Mouse (Mus musculus): ENCODE data around the gene Timp3.
A peak's percentile ranks its signal among the peaks of the same experiment; 100 is the strongest.

Timp3 gene

GRCm38 (mm10) chr10:86328691-86329090 is 28.5 kb downstream of the Timp3 start:
- no peak for DNase-seq (ENCODE audit: low spot score in 2 of 2)

GRCm38 (mm10) chr10:86329241-86329882 is 29.2 kb downstream of the Timp3 start:
- DNase-seq (ENCODE audit: low spot score in 2 of 2) = no peak

GRCm38 (mm10) chr10:86330993-86331680 is 31.0 kb downstream of the Timp3 start:
- DNase-seq (ENCODE audit: low spot score in 2 of 2) = no peak

- no peak for DNase-seq (ENCODE audit: low spot score in 2 of 2)
These were observed 31.6 kb downstream of the Timp3 start for GRCm38 (mm10) chr10:86331681-86332281.

- DNase-seq (ENCODE audit: low spot score in 2 of 2) = no peak
These were observed 32.8 kb downstream of the Timp3 start for GRCm38 (mm10) chr10:86332942-86333341.

- DNase-seq (ENCODE audit: low spot score in 2 of 2) = no peak
These were observed 34.4 kb downstream of the Timp3 start for GRCm38 (mm10) chr10:86334581-86334980.

- DNase-seq (ENCODE audit: low spot score in 2 of 2) = no peak
These were observed 36.3 kb downstream of the Timp3 start for GRCm38 (mm10) chr10:86336506-86336905.

GRCm38 (mm10) chr10:86337239-86337638 is 37.1 kb downstream of the Timp3 start:
- DNase-seq (ENCODE audit: low spot score in 2 of 2) = no peak

- DNase-seq (ENCODE audit: low spot score in 2 of 2) = no peak
These were observed 38.0 kb downstream of the Timp3 start for GRCm38 (mm10) chr10:86338121-86338715.

GRCm38 (mm10) chr10:86339121-86339520 is 38.9 kb downstream of the Timp3 start:
- no peak for DNase-seq (ENCODE audit: low spot score in 2 of 2)

GRCm38 (mm10) chr10:86339649-86340379 is 39.6 kb downstream of the Timp3 start:
- DNase-seq (ENCODE audit: low spot score in 2 of 2) = peak; percentile 38 to 39

- DNase-seq (ENCODE audit: low spot score in 2 of 2) = no peak
These were observed 40.2 kb downstream of the Timp3 start for GRCm38 (mm10) chr10:86340421-86340820.

GRCm38 (mm10) chr10:86340991-86341527 is 40.9 kb downstream of the Timp3 start:
- no peak for DNase-seq (ENCODE audit: low spot score in 2 of 2)

- no peak for DNase-seq (ENCODE audit: low spot score in 2 of 2)
These were observed 41.4 kb downstream of the Timp3 start for GRCm38 (mm10) chr10:86341589-86341988.

- no peak for DNase-seq (ENCODE audit: low spot score in 2 of 2)
These were observed 42.0 kb downstream of the Timp3 start for GRCm38 (mm10) chr10:86342151-86342550.

GRCm38 (mm10) chr10:86342713-86343112 is 42.5 kb downstream of the Timp3 start:
- no peak for DNase-seq (ENCODE audit: low spot score in 2 of 2)

GRCm38 (mm10) chr10:86343362-86343761 is 43.2 kb downstream of the Timp3 start:
- DNase-seq (ENCODE audit: low spot score in 2 of 2) = no peak

GRCm38 (mm10) chr10:86343931-86344330 is 43.8 kb downstream of the Timp3 start:
- no peak for DNase-seq (ENCODE audit: low spot score in 2 of 2)

GRCm38 (mm10) chr10:86344654-86345053 is 44.5 kb downstream of the Timp3 start:
- no peak for DNase-seq (ENCODE audit: low spot score in 2 of 2)

- no peak for DNase-seq (ENCODE audit: low spot score in 2 of 2)
These were observed 45.5 kb downstream of the Timp3 start for GRCm38 (mm10) chr10:86345645-86346044.

- no peak for DNase-seq (ENCODE audit: low spot score in 2 of 2)
These were observed 46.2 kb downstream of the Timp3 start for GRCm38 (mm10) chr10:86346235-86346840.

Measured in frontal cortex, postnatal 25 days (tissue).